Mouse (Mus musculus): ENCODE measurements around the gene Rnf215. TPM values are rescaled to one million over a fixed set of nuclear protein-coding genes. Genes with fewer than 3 reads are reported as not detected.
A peak's percentile ranks its signal among the peaks of the same experiment; 100 is the strongest.
"Not testable (repeated sequence)": the region's sequence is repeated elsewhere in the genome, so short reads cannot be mapped to it uniquely, and the experiment has no call there.

Rnf215 gene
- polyA plus RNA-seq, 1 experiment from 2014 or later, result 19.2 TPM

DNA sequence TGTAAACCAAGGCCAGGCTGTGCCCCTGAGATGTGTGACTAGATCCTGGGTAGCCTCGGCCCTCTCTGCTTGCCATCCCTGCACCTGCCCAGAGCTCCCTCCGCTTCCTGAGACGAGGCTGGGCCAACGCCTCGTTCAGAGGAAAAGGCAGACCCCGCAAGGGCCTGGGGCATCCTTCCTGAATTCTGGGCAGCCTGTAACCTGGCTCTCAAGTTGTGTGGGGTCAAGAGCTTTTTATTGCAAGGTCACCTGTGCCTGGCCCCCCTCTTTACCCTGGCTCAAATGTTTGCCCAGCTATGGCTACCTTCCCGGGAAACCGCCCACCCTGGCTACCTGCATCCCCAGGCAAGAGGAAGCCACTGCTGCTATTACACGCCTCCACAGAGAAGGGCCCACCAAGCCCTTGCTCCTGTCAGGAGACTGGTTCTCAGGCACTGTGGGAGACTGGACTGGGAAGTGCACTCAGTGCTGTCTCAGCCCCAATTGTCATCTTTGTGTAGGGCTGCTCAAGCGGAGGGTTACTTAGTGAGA, 37.8 kb upstream of the Rnf215 start:
- WGBS, result 32% methylated on average over 10 of the region's 10 CpGs
- Histone ChIP-seq H3K9me3 (replicated peaks; ENCODE audit: control insufficient read depth, low read length) (no peaks in the 10 kb centered on the region), H3K36me3 (ENCODE audit: control insufficient read depth, insufficient read depth) (peaks cover 9% of the 10 kb centered on the region), H3K4me3 (ENCODE audit: low read length) (peak overlapping the region; percentile 56), H3K27ac (ENCODE audit: low read length) (peak overlapping the region; percentile 93), H3K4me2 (ENCODE audit: low read depth, low read length) (peak overlapping the region; percentile 82), H3K4me1 (ENCODE audit: control insufficient read depth, insufficient read depth, low read length) (peaks cover 21% of the 10 kb centered on the region), H3K9ac (ENCODE audit: low read length) (peak overlapping the region; percentile 78), H3K27me3 (ENCODE audit: control insufficient read depth, insufficient read depth, low read length) (no peaks in the 10 kb centered on the region)
- ATAC-seq (replicated peaks; ENCODE audit: extremely low read depth, insufficient read depth, low FRiP score), result peak; percentile 7; the same call in 1 of the 2 replicates

GRCm38 (mm10) chr11:4098120-4098519, 36.9 kb upstream of the Rnf215 start:
- Histone ChIP-seq H3K9ac (ENCODE audit: low read length) (no peak overlapping the region), H3K27ac (ENCODE audit: low read length) (no peak overlapping the region), H3K4me3 (ENCODE audit: low read length) (no peak overlapping the region), H3K9me3 (replicated peaks; ENCODE audit: control insufficient read depth, low read length) (no peaks in the 10 kb centered on the region), H3K27me3 (ENCODE audit: control insufficient read depth, insufficient read depth, low read length) (no peaks in the 10 kb centered on the region), H3K4me2 (ENCODE audit: low read depth, low read length) (no peak overlapping the region), H3K36me3 (ENCODE audit: control insufficient read depth, insufficient read depth) (peaks cover 4% of the 10 kb centered on the region; the same call in 1 of the 2 replicates), H3K4me1 (ENCODE audit: control insufficient read depth, insufficient read depth, low read length) (peaks cover 21% of the 10 kb centered on the region)
- no peak for ATAC-seq (replicated peaks; ENCODE audit: extremely low read depth, insufficient read depth, low FRiP score)
- WGBS, result 65% methylated on average over 8 of the region's 8 CpGs

- Histone ChIP-seq H3K9me3 (replicated peaks; ENCODE audit: control insufficient read depth, low read length) (no peaks in the 10 kb centered on the region), H3K4me1 (ENCODE audit: control insufficient read depth, insufficient read depth, low read length) (peaks cover 18% of the 10 kb centered on the region), H3K36me3 (ENCODE audit: control insufficient read depth, insufficient read depth) (no peaks in the 10 kb centered on the region), H3K27ac (ENCODE audit: low read length) (no peak overlapping the region), H3K27me3 (ENCODE audit: control insufficient read depth, insufficient read depth, low read length) (no peaks in the 10 kb centered on the region), H3K9ac (ENCODE audit: low read length) (no peak overlapping the region), H3K4me2 (ENCODE audit: low read depth, low read length) (no peak overlapping the region), H3K4me3 (ENCODE audit: low read length) (no peak overlapping the region)
- no peak for ATAC-seq (replicated peaks; ENCODE audit: extremely low read depth, insufficient read depth, low FRiP score)
- 70% methylated on average over 7 of the region's 7 CpGs for WGBS
These were observed 36.2 kb upstream of the Rnf215 start for GRCm38 (mm10) chr11:4098816-4099215.

DNA sequence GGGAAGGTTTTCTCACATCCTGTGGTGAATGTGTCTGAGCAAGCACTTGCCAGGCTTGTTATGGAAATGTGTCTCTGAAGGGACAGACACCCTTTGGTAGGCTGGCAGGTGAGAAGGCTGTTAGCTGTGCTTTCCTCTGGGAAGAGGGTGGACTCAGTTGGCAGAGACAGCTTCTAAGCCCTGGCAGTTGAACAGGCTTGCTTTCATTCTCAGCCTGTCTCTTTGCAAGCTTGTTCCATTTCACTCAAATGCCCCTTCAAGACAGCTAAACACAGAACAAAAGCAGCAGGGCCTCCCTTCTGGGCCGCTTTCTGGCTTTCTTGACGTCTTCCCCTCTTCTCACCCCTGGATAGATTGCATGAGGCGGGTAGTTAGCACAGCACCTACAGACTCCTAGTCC, 35.6 kb upstream of the Rnf215 start:
- Histone ChIP-seq H3K4me1 (ENCODE audit: control insufficient read depth, insufficient read depth, low read length) (peaks cover 18% of the 10 kb centered on the region), H3K27me3 (ENCODE audit: control insufficient read depth, insufficient read depth, low read length) (no peaks in the 10 kb centered on the region), H3K4me3 (ENCODE audit: low read length) (no peak overlapping the region), H3K9me3 (replicated peaks; ENCODE audit: control insufficient read depth, low read length) (no peaks in the 10 kb centered on the region), H3K4me2 (ENCODE audit: low read depth, low read length) (no peak overlapping the region), H3K36me3 (ENCODE audit: control insufficient read depth, insufficient read depth) (no peaks in the 10 kb centered on the region), H3K9ac (ENCODE audit: low read length) (no peak overlapping the region), H3K27ac (ENCODE audit: low read length) (no peak overlapping the region)
- ATAC-seq (replicated peaks; ENCODE audit: extremely low read depth, insufficient read depth, low FRiP score), result no peak
- 63% methylated on average over 3 of the region's 3 CpGs for WGBS

DNA sequence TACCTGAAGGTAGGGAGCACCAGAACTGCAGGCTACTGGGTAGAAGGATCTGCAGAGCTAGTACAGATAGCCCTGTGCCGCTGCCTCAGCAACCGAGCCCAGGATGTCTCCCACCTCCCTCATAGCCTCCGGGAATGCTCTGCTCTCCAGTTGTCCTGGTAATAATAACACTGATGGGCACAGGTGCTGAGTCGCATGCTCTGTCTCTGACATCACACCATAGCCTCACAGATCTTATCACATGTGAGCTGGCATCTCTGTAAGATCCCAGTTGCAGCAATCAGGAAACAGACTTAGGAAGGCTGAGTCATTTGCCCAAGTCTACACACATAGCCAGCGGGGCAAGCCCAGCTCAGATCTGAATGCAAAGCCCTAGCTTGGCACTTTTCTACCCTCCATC, 33.2 kb upstream of the Rnf215 start:
- H3K9me3 ChIP-seq (replicated peaks; ENCODE audit: control insufficient read depth, low read length), result no peaks in the 10 kb centered on the region
- H3K36me3 ChIP-seq (ENCODE audit: control insufficient read depth, insufficient read depth), result no peaks in the 10 kb centered on the region
- H3K9ac ChIP-seq (ENCODE audit: low read length), result no peak overlapping the region
- H3K4me2 ChIP-seq (ENCODE audit: low read depth, low read length), result no peak overlapping the region
- H3K27me3 ChIP-seq (ENCODE audit: control insufficient read depth, insufficient read depth, low read length), result no peaks in the 10 kb centered on the region
- H3K4me3 ChIP-seq (ENCODE audit: low read length), result no peak overlapping the region
- no peak for ATAC-seq (replicated peaks; ENCODE audit: extremely low read depth, insufficient read depth, low FRiP score)
- H3K4me1 ChIP-seq (ENCODE audit: control insufficient read depth, insufficient read depth, low read length), result peaks cover 5% of the 10 kb centered on the region
- no peak overlapping the region for H3K27ac ChIP-seq (ENCODE audit: low read length)
- WGBS, result 73% methylated on average over 5 of the region's 5 CpGs

DNA sequence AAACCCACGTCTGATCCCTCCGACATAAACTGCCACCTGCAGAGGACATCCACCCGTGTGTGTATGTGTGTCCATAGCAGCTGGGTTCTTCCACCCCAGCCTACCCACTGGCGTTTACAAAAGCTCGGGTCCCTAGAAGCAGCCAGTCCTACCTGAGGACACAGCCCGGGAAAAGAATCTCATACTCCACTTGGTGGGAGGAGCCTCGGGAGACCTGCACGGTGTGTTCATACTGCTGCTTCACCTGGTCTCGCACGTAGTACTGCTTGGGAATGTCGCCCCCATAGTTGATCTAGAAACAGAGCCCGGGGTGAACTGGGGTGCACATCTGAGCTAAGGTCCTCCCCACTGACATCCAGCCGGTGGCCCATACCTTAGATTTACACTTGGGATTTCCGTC, 31.5 kb upstream of the Rnf215 start:
- WGBS, result 81% methylated on average over 14 of the region's 14 CpGs
- no peaks in the 10 kb centered on the region for H3K36me3 ChIP-seq (ENCODE audit: control insufficient read depth, insufficient read depth)

DNA sequence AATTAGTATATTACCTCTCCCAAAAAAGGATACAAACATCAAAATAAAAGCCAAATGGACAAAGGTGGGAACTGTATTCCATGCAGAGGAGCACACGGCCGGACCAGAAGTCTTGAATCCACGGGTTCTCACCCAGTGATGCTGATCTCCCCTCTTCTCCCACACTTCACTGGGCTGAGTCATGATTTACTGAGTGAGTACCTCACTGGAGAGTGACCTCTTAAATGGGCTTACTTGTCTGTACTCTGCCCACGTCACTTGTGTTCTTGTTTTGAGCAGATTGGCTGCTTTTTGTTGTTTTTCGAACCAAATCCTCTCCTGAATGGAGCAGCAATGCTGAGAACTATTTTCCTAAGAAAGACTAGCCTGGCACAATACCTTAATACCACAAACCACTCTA, 30.0 kb upstream of the Rnf215 start:
- Histone ChIP-seq H3K27me3 (ENCODE audit: control insufficient read depth, insufficient read depth, low read length) (no peaks in the 10 kb centered on the region), H3K27ac (ENCODE audit: low read length) (no peak overlapping the region), H3K36me3 (ENCODE audit: control insufficient read depth, insufficient read depth) (no peaks in the 10 kb centered on the region), H3K4me1 (ENCODE audit: control insufficient read depth, insufficient read depth, low read length) (no peaks in the 10 kb centered on the region), H3K4me3 (ENCODE audit: low read length) (no peak overlapping the region), H3K9me3 (replicated peaks; ENCODE audit: control insufficient read depth, low read length) (no peaks in the 10 kb centered on the region), H3K4me2 (ENCODE audit: low read depth, low read length) (no peak overlapping the region), H3K9ac (ENCODE audit: low read length) (no peak overlapping the region)
- WGBS, result 86% methylated on average over 5 of the region's 5 CpGs
- no peak for ATAC-seq (replicated peaks; ENCODE audit: extremely low read depth, insufficient read depth, low FRiP score)

More for the DNA sequence above, 31.5 kb upstream of the Rnf215 start:
- H3K27me3 ChIP-seq (ENCODE audit: control insufficient read depth, insufficient read depth, low read length), result no peaks in the 10 kb centered on the region
- H3K4me3 ChIP-seq (ENCODE audit: low read length), result no peak overlapping the region
- H3K9ac ChIP-seq (ENCODE audit: low read length), result no peak overlapping the region
- H3K4me2 ChIP-seq (ENCODE audit: low read depth, low read length), result no peak overlapping the region
- no peaks in the 10 kb centered on the region for H3K9me3 ChIP-seq (replicated peaks; ENCODE audit: control insufficient read depth, low read length)
- no peak overlapping the region for H3K27ac ChIP-seq (ENCODE audit: low read length)
- H3K4me1 ChIP-seq (ENCODE audit: control insufficient read depth, insufficient read depth, low read length), result no peaks in the 10 kb centered on the region
- no peak for ATAC-seq (replicated peaks; ENCODE audit: extremely low read depth, insufficient read depth, low FRiP score)

DNA sequence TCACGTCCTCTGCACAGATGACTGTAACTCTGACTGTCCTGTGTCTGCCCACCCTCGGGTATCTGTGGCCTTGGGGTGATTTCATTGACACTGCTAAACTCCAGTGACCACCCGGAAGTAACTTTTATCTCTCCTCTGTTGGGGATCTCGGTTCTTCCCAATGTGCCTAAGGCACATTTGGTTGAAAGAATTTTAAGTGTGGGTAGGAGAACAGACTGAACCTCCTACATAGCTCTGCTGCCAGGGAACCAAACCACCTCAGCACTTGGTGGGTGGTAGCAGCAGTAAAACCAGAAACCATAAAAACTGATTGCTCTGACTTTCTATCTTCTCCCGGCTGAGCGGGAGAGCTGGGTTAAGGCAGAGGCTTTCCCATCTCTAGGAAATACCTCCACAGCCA, 29.6 kb upstream of the Rnf215 start:
- Histone ChIP-seq H3K4me1 (ENCODE audit: control insufficient read depth, insufficient read depth, low read length) (no peaks in the 10 kb centered on the region), H3K4me2 (ENCODE audit: low read depth, low read length) (no peak overlapping the region), H3K27me3 (ENCODE audit: control insufficient read depth, insufficient read depth, low read length) (no peaks in the 10 kb centered on the region), H3K36me3 (ENCODE audit: control insufficient read depth, insufficient read depth) (no peaks in the 10 kb centered on the region), H3K9me3 (replicated peaks; ENCODE audit: control insufficient read depth, low read length) (no peaks in the 10 kb centered on the region), H3K4me3 (ENCODE audit: low read length) (no peak overlapping the region), H3K9ac (ENCODE audit: low read length) (no peak overlapping the region), H3K27ac (ENCODE audit: low read length) (no peak overlapping the region)
- 59% methylated on average over 6 of the region's 6 CpGs for WGBS
- no peak for ATAC-seq (replicated peaks; ENCODE audit: extremely low read depth, insufficient read depth, low FRiP score)

DNA sequence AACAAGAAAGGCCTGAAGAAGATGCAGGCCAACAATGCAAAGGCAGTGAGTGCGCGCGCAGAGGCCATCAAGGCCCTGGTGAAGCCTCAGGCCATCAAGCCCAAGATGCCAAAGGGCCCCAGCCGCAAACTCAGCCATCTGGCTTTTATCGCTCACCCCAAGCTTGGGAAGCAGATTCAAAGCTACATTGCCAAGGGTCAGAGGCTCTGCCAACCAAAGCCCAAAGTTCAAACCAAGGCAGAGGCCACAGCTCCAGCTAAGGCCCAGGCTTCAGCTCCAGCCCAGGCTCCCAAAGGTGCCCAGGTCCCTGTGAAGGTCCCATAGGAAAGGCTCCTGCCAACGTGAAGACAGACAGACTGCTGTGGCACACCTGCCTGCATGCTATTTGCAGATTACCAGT, 27.1 kb upstream of the Rnf215 start:
- not testable (repeated sequence) for H3K36me3 ChIP-seq (ENCODE audit: control insufficient read depth, insufficient read depth); H3K4me2 ChIP-seq (ENCODE audit: low read depth, low read length); H3K9me3 ChIP-seq (replicated peaks; ENCODE audit: control insufficient read depth, low read length); H3K9ac ChIP-seq (ENCODE audit: low read length); H3K27ac ChIP-seq (ENCODE audit: low read length); H3K4me1 ChIP-seq (ENCODE audit: control insufficient read depth, insufficient read depth, low read length); H3K4me3 ChIP-seq (ENCODE audit: low read length); H3K27me3 ChIP-seq (ENCODE audit: control insufficient read depth, insufficient read depth, low read length); ATAC-seq (replicated peaks; ENCODE audit: extremely low read depth, insufficient read depth, low FRiP score)
- 92% methylated on average over 6 of the region's 6 CpGs for WGBS
